In the genomic region with DNA sequence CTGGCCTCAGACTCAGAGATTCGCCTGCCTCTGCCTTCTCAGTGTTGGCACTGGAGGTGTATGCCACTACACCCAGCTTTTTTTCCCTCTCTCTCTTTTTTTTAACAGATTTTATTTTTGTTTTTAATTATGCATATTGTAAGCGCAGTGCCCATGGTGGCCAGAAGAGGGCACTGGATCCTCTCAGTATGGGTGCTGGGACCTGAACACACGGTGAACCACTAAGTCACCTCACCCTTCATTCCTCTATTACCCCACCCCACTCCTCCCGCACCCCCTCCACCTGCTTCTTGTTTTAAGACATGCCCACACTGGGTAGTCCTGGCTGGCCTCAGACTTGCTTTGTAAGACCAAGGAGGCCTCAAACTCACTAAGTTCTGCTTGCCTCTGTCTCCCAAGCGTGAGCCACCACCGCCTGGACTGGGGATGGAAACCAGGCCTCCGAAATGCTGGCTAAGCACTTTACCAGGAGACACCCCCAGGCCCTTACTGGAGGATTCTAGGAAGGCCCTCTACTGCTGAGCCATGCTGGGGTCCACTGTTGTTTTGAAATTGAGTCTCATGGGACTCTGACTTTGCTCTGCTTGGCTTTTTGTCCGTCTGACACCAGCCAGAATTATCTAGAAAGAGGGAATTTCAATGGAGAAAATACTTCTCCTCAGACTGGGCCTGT, we compare ENCODE assay signal across 7 mouse cellular contexts. TPM values are rescaled to one million over a fixed set of nuclear protein-coding genes. Genes with fewer than 3 reads are reported as not detected.
A peak's percentile ranks its signal among the peaks of the same experiment; 100 is the strongest.
DNase-seq lines count a peak whose midpoint lies in the region; ATAC-seq and TF ChIP-seq lines count a peak whose summit lies in the region.

No protein-coding gene starts in this region.

- TF ChIP-seq CTCF in lung, postnatal 0 days (IDR thresholded peaks at IDR 0.05) = peak; percentile 79

- ATAC-seq in liver, embryonic 11.5 days (replicated peaks; ENCODE audit: low FRiP score) = no peak
- ATAC-seq in hindbrain, embryonic 11.5 days (ENCODE audit: low FRiP score) = no peak
- ATAC-seq in lung, postnatal 0 days = no peak

- no peak overlapping the region for H3K27ac ChIP-seq in liver, embryonic 11.5 days (ENCODE audit: low read depth, low read length)
- no peak overlapping the region for H3K27ac ChIP-seq in hindbrain, embryonic 11.5 days (ENCODE audit: low read depth, low read length)
- no peak overlapping the region for H3K27ac ChIP-seq in lung, postnatal 0 days (ENCODE audit: low read length)

- H3K9ac ChIP-seq in liver, embryonic 11.5 days (ENCODE audit: low read depth, low read length) = no peak overlapping the region
- H3K9ac ChIP-seq in hindbrain, embryonic 11.5 days (ENCODE audit: low read depth, low read length) = no peak overlapping the region
- H3K9ac ChIP-seq in lung, postnatal 0 days (replicated peaks; ENCODE audit: low read depth) = no peak overlapping the region

- no peak overlapping the region for H3K4me3 ChIP-seq in liver, embryonic 11.5 days (ENCODE audit: low read depth, low read length)
- H3K4me3 ChIP-seq in hindbrain, embryonic 11.5 days (ENCODE audit: low read depth, low read length) = no peak overlapping the region
- no peak overlapping the region for H3K4me3 ChIP-seq in lung, postnatal 0 days (ENCODE audit: low read depth, low read length)

- no peaks in the 10 kb centered on the region for H3K27me3 ChIP-seq in liver, embryonic 11.5 days (replicated peaks; ENCODE audit: control insufficient read depth, insufficient read depth, low read length)
- no peaks in the 10 kb centered on the region for H3K27me3 ChIP-seq in hindbrain, embryonic 11.5 days (ENCODE audit: control insufficient read depth, insufficient read depth, low read length)
- no peaks in the 10 kb centered on the region for H3K27me3 ChIP-seq in lung, postnatal 0 days (replicated peaks; ENCODE audit: insufficient read depth, low read length)

- H3K4me2 ChIP-seq in liver, embryonic 11.5 days = no peak overlapping the region
- no peak overlapping the region for H3K4me2 ChIP-seq in hindbrain, embryonic 11.5 days (replicated peaks; ENCODE audit: low read depth, low read length)
- H3K4me2 ChIP-seq in lung, postnatal 0 days (replicated peaks; ENCODE audit: low read depth, low read length) = no peak overlapping the region

- peaks cover 3% of the 10 kb centered on the region; the same call in 1 of the 2 replicates for H3K4me1 ChIP-seq in liver, embryonic 11.5 days (replicated peaks; ENCODE audit: control insufficient read depth, insufficient read depth, low read length)
- no peaks in the 10 kb centered on the region for H3K4me1 ChIP-seq in hindbrain, embryonic 11.5 days (replicated peaks; ENCODE audit: control insufficient read depth, insufficient read depth, low read length)
- peaks cover 4% of the 10 kb centered on the region; the same call in 1 of the 2 replicates for H3K4me1 ChIP-seq in lung, postnatal 0 days (ENCODE audit: insufficient read depth, low read depth, low read length)

- H3K9me3 ChIP-seq in liver, embryonic 11.5 days (ENCODE audit: control insufficient read depth, low read length) = no peaks in the 10 kb centered on the region
- no peaks in the 10 kb centered on the region for H3K9me3 ChIP-seq in hindbrain, embryonic 11.5 days (ENCODE audit: control insufficient read depth, low read length)
- no peaks in the 10 kb centered on the region for H3K9me3 ChIP-seq in lung, postnatal 0 days (ENCODE audit: low read length)

- no peak for TF ChIP-seq EP300 in lung, postnatal 0 days (IDR thresholded peaks at IDR 0.05)

- WGBS in liver, embryonic 11.5 days = 58% methylated on average over 8 of the region's 8 CpGs
- 52% methylated on average over 8 of the region's 8 CpGs for WGBS in hindbrain, embryonic 11.5 days
- WGBS in lung, postnatal 0 days = 57% methylated on average over 8 of the region's 8 CpGs

- peak; percentile 46 for DNase-seq in liver
- no peak for DNase-seq in liver, embryonic 11.5 days (ENCODE audit: low spot score)
- peak; percentile 20 for DNase-seq in MEL-GATA-1-ER (ENCODE audit: extremely low read depth, low read depth)
- peak; percentile 59 to 71 for DNase-seq in cerebellum, postnatal 10 days
- peak; percentile 71 for DNase-seq in hindbrain, embryonic 11.5 days (ENCODE audit: low spot score)
- DNase-seq in lung, postnatal 0 days (ENCODE audit: low spot score) = peak; percentile 64
- peak; percentile 19 to 61 for DNase-seq in spleen, postnatal 10 days (ENCODE audit: low spot score in 2 of 2)

- H3K36me3 ChIP-seq in liver, embryonic 11.5 days (ENCODE audit: control insufficient read depth, insufficient read depth, low read length) = peaks cover 26% of the 10 kb centered on the region
- H3K36me3 ChIP-seq in hindbrain, embryonic 11.5 days (ENCODE audit: control insufficient read depth, insufficient read depth, low read length) = no peaks in the 10 kb centered on the region
- H3K36me3 ChIP-seq in lung, postnatal 0 days (ENCODE audit: insufficient read depth, low read length) = peaks cover 23% of the 10 kb centered on the region; the same call in 1 of the 2 replicates

RNA-seq across cellular contexts. Expression of a gene that starts 4.9 kb away (rescaled TPM):
- polyA plus RNA-seq in liver, embryonic 11.5 days (2014; fragmentation: Nextera tagmentation; extraction: Ambion mirVana) = 16.1 and 17.4 TPM in 2 replicates
- 0.74 TPM in 1 of 2 replicates, not detected in the other for polyA plus RNA-seq in hindbrain, embryonic 11.5 days (2014; fragmentation: Nextera tagmentation; extraction: Ambion mirVana)
- 6.2 and 7.4 TPM in 2 replicates for polyA plus RNA-seq in lung, postnatal 0 days (2015; fragmentation: Nextera tagmentation; extraction: Ambion mirVana)

RNA-seq across cellular contexts. Expression of a gene that starts 12.2 kb away (rescaled TPM):
- polyA plus RNA-seq in liver, embryonic 11.5 days (2014; fragmentation: Nextera tagmentation; extraction: Ambion mirVana) = 14.9 and 21.6 TPM in 2 replicates
- polyA plus RNA-seq in hindbrain, embryonic 11.5 days (2014; fragmentation: Nextera tagmentation; extraction: Ambion mirVana) = 16.3 and 21.4 TPM in 2 replicates
- 35.8 and 43.2 TPM in 2 replicates for polyA plus RNA-seq in lung, postnatal 0 days (2015; fragmentation: Nextera tagmentation; extraction: Ambion mirVana)

RNA-seq across cellular contexts. Expression of a gene that starts 41.7 kb away (rescaled TPM):
- polyA plus RNA-seq in liver, embryonic 11.5 days (2014; fragmentation: Nextera tagmentation; extraction: Ambion mirVana) = 4.7 and 6.7 TPM in 2 replicates
- 4.1 and 4.7 TPM in 2 replicates for polyA plus RNA-seq in hindbrain, embryonic 11.5 days (2014; fragmentation: Nextera tagmentation; extraction: Ambion mirVana)
- 23.3 and 24.0 TPM in 2 replicates for polyA plus RNA-seq in lung, postnatal 0 days (2015; fragmentation: Nextera tagmentation; extraction: Ambion mirVana)
